Mouse (Mus musculus) kidney, postnatal 0 days (tissue): ENCODE results near the gene Rasgrp4. TPM values are rescaled to one million over a fixed set of nuclear protein-coding genes. Genes with fewer than 3 reads are reported as not detected.
A peak's percentile ranks its signal among the peaks of the same experiment; 100 is the strongest.

Experiments
- ATAC-seq: fragments of 200-750 bp; cut with Nextera tagmentation; replicated peaks from 2 replicates; pipeline ENCODE4 v1.8.0; 2017; ENCODE audit warnings: low read depth, moderate number of reproducible peaks, moderate TSS enrichment, moderate library complexity; ENCODE audit not compliant: low FRiP score
- DNase-seq: peaks from one replicate; pipeline ENCODE4 v3.0.0-alpha.2; 2016; ENCODE audit warnings: low spot score
- H3K27ac ChIP-seq: fragments of 300-500 bp; sonication (generic); 2 replicates; pipeline ENCODE4 v1.5.1; 2014; ENCODE audit warnings: mild to moderate bottlenecking
- H3K27me3 ChIP-seq: fragments of 300-500 bp; sonication (generic); 2 replicates; pipeline ENCODE4 v1.6.1; 2014; ENCODE audit warnings: low read length, mixed read lengths; ENCODE audit not compliant: insufficient read depth
- H3K36me3 ChIP-seq: fragments of 300-500 bp; sonication (generic); 2 replicates; pipeline ENCODE4 v1.6.1; 2014; ENCODE audit warnings: low read length, mixed read lengths; ENCODE audit not compliant: insufficient read depth
- H3K4me1 ChIP-seq: fragments of 300-500 bp; sonication (generic); replicated peaks from 2 replicates; pipeline ENCODE4 v1.6.1; 2014; ENCODE audit warnings: antibody characterized with exemption, low read length, mixed read lengths; ENCODE audit not compliant: insufficient read depth
- H3K4me2 ChIP-seq: fragments of 300-500 bp; sonication (generic); 2 replicates; pipeline ENCODE4 v1.6.1; 2014; ENCODE audit warnings: mild to moderate bottlenecking, low read length, moderate library complexity, mixed read lengths
- H3K4me3 ChIP-seq: fragments of 300-500 bp; sonication (generic); replicated peaks from 2 replicates; pipeline ENCODE4 v1.5.1; 2014; ENCODE audit warnings: low read depth, low read length
- H3K9ac ChIP-seq: fragments of 300-500 bp; sonication (generic); 2 replicates; pipeline ENCODE4 v1.6.1; 2014; ENCODE audit warnings: low read depth, low read length
- H3K9me3 ChIP-seq: fragments of 300-500 bp; sonication (generic); replicated peaks from 2 replicates; pipeline ENCODE4 v1.6.1; 2016; ENCODE audit warnings: low read length, inconsistent platforms, mixed read lengths
- CTCF ChIP-seq: IDR thresholded peaks from 2 replicates; pipeline ENCODE4 v1.5.1; 2016; ENCODE audit warnings: antibody characterized with exemption, low read depth, mild to moderate bottlenecking, moderate library complexity
- WGBS: fragments of 180-500 bp; shearing (Covaris S2); extraction: QIAGEN DNeasy Blood & Tissue Kit; methylation state at CpG from one replicate; pipeline ENCODE4 v1.1.7; 2014; 5-methylcytosine and 5-hydroxymethylcytosine counted together
- polyA plus RNA-seq: library from polyadenylated mRNA; unstranded; fragments of >200 nt; fragmentation: Nextera tagmentation; extraction: Ambion mirVana; gene quantifications from 2 replicates; pipeline ENCODE4 v1.2.1, GENCODE M21; 2015

Gene Rasgrp4
- polyA plus RNA-seq, 1 experiment from 2014 or later = 0.49 TPM

- peak; percentile 86 for ATAC-seq
- H3K9me3 ChIP-seq = no peaks in the 10 kb centered on the region
- H3K4me1 ChIP-seq = 0 out of 2 replicates have a peak, but pooled peaks cover 3% of the 10 kb centered on the region
- H3K36me3 ChIP-seq = no peaks in the 10 kb centered on the region
- 8% methylated on average over 37 of the region's 37 CpGs for WGBS
- peaks cover 5% of the 10 kb centered on the region; the same call in 1 of the 2 replicates for H3K27me3 ChIP-seq
- H3K4me2 ChIP-seq = peak overlapping the region; percentile 98
- peak overlapping the region; percentile 90 for H3K27ac ChIP-seq
- peak overlapping the region; percentile 86 for H3K4me3 ChIP-seq
- H3K9ac ChIP-seq = peak overlapping the region; percentile 82
- DNase-seq = peak; percentile 90
- TF ChIP-seq CTCF = peak; percentile 52
Observed at GRCm38 (mm10) chr7:29155196-29155837, 20.7 kb downstream of the Rasgrp4 start.

GRCm38 (mm10) chr7:29155838-29156782 lies 21.5 kb downstream of the Rasgrp4 start, which contains the start of gene Fam98c:
Fam98c (minus strand) TSS chr7:29156234.
- 3% methylated on average over 61 of the region's 68 CpGs for WGBS
- peak; percentile 65 for ATAC-seq

GRCm38 (mm10) chr7:29158264-29158663 lies 23.6 kb downstream of the Rasgrp4 start:
- Histone ChIP-seq H3K9ac (0 out of 2 replicates have a peak overlapping the region, but pooled peaks have one; percentile 28), H3K9me3 (no peaks in the 10 kb centered on the region), H3K4me1 (0 out of 2 replicates have a peak, but pooled peaks cover 3% of the 10 kb centered on the region), H3K27me3 (peaks cover 5% of the 10 kb centered on the region; the same call in 1 of the 2 replicates), H3K27ac (no peak overlapping the region), H3K4me3 (no peak overlapping the region), H3K36me3 (0 out of 2 replicates have a peak, but pooled peaks cover 5% of the 10 kb centered on the region), H3K4me2 (no peak overlapping the region)
- no peak for DNase-seq
- no peak for TF ChIP-seq CTCF
- no peak for ATAC-seq
- WGBS = 4% methylated on average over 5 of the region's 5 CpGs

More at GRCm38 (mm10) chr7:29155838-29156782, 21.5 kb downstream of the Rasgrp4 start, which contains the start of gene Fam98c:
- Histone ChIP-seq H3K9ac (peak within 1 kb of the TSS; percentile 82), H3K4me1 (0 out of 2 replicates have a peak, but pooled peaks cover 3% of the 10 kb centered on the region), H3K4me2 (peak within 1 kb of the TSS; percentile 98), H3K36me3 (0 out of 2 replicates have a peak, but pooled peaks cover under 1% of the 10 kb centered on the region), H3K9me3 (no peaks in the 10 kb centered on the region), H3K27me3 (peaks cover 5% of the 10 kb centered on the region; the same call in 1 of the 2 replicates), H3K4me3 (peak within 1 kb of the TSS; percentile 86), H3K27ac (peak within 1 kb of the TSS; percentile 90)
- peak; percentile 54; the same call in 1 of the 2 replicates for TF ChIP-seq CTCF
- DNase-seq = peak; percentile 93

- no peak for ATAC-seq
- H3K36me3 ChIP-seq = 0 out of 2 replicates have a peak, but pooled peaks cover 5% of the 10 kb centered on the region
- H3K4me2 ChIP-seq = no peak overlapping the region
- H3K4me3 ChIP-seq = no peak overlapping the region
- 73% methylated on average over 5 of the region's 5 CpGs for WGBS
- DNase-seq = no peak
- H3K4me1 ChIP-seq = no peaks in the 10 kb centered on the region
- H3K9ac ChIP-seq = no peak overlapping the region
- no peak overlapping the region for H3K27ac ChIP-seq
- no peaks in the 10 kb centered on the region for H3K9me3 ChIP-seq
- H3K27me3 ChIP-seq = peaks cover 5% of the 10 kb centered on the region; the same call in 1 of the 2 replicates
- no peak for TF ChIP-seq CTCF
Observed at GRCm38 (mm10) chr7:29162294-29162693, 27.6 kb downstream of the Rasgrp4 start.

- Histone ChIP-seq H3K4me2 (no peak overlapping the region), H3K9me3 (no peaks in the 10 kb centered on the region), H3K36me3 (0 out of 2 replicates have a peak, but pooled peaks cover 5% of the 10 kb centered on the region), H3K27ac (no peak overlapping the region), H3K27me3 (peaks cover 5% of the 10 kb centered on the region; the same call in 1 of the 2 replicates), H3K9ac (no peak overlapping the region), H3K4me1 (no peaks in the 10 kb centered on the region), H3K4me3 (no peak overlapping the region)
- 17% methylated on average over 9 of the region's 9 CpGs for WGBS
- ATAC-seq = peak; percentile 75
- peak; percentile 59 for DNase-seq
- no peak for TF ChIP-seq CTCF
Observed at GRCm38 (mm10) chr7:29162750-29163525, 28.3 kb downstream of the Rasgrp4 start.
